Mouse (Mus musculus) forelimb bud, embryonic 11.5 days (tissue): ENCODE results near the gene Wdr89.
A peak's percentile ranks its signal among the peaks of the same experiment; 100 is the strongest.
"Not testable (repeated sequence)": the region's sequence is repeated elsewhere in the genome, so short reads cannot be mapped to it uniquely, and the experiment has no call there.

ENCODE experiments used
- DNase-seq: peaks from one replicate; pipeline ENCODE4 v3.0.0-alpha.2; 2012; ENCODE audit warnings: low read depth, low spot score

Wdr89 gene

GRCm38 (mm10) chr12:75669258-75670106, at the start of gene Wdr89:
Gene Wdr89 (minus strand): TSS chr12:75669537.
- DNase-seq, result peak; percentile 100

GRCm38 (mm10) chr12:75713596-75713995, 44.3 kb upstream of the Wdr89 start:
- DNase-seq, result no peak

GRCm38 (mm10) chr12:75712905-75713304, 43.6 kb upstream of the Wdr89 start:
- not testable (repeated sequence) for DNase-seq

- no peak for DNase-seq
Measured at GRCm38 (mm10) chr12:75710596-75711376, 41.4 kb upstream of the Wdr89 start.

- no peak for DNase-seq
Measured at GRCm38 (mm10) chr12:75709506-75709905, 40.2 kb upstream of the Wdr89 start.

- no peak for DNase-seq
Measured at GRCm38 (mm10) chr12:75706670-75707069, 37.3 kb upstream of the Wdr89 start.

- no peak for DNase-seq
Measured at GRCm38 (mm10) chr12:75702739-75703122, 33.4 kb upstream of the Wdr89 start.

- no peak for DNase-seq
Measured at GRCm38 (mm10) chr12:75702084-75702738, 32.9 kb upstream of the Wdr89 start.

GRCm38 (mm10) chr12:75701173-75702083, 32.1 kb upstream of the Wdr89 start:
- DNase-seq, result no peak

GRCm38 (mm10) chr12:75698692-75699091, 29.4 kb upstream of the Wdr89 start:
- no peak for DNase-seq

GRCm38 (mm10) chr12:75695845-75696244, 26.5 kb upstream of the Wdr89 start:
- not testable (repeated sequence) for DNase-seq

GRCm38 (mm10) chr12:75689003-75689402, 19.7 kb upstream of the Wdr89 start:
- DNase-seq, result no peak

- DNase-seq, result no peak
Measured at GRCm38 (mm10) chr12:75687314-75687713, 18.0 kb upstream of the Wdr89 start.

GRCm38 (mm10) chr12:75684026-75684425, 14.7 kb upstream of the Wdr89 start:
- DNase-seq, result not testable (repeated sequence)

GRCm38 (mm10) chr12:75683598-75683997, 14.3 kb upstream of the Wdr89 start:
- no peak for DNase-seq

GRCm38 (mm10) chr12:75682842-75683241, 13.5 kb upstream of the Wdr89 start:
- no peak for DNase-seq

GRCm38 (mm10) chr12:75681101-75681500, 11.8 kb upstream of the Wdr89 start:
- DNase-seq, result no peak

- no peak for DNase-seq
Measured at GRCm38 (mm10) chr12:75678393-75678792, 9.1 kb upstream of the Wdr89 start.

- DNase-seq, result no peak
Measured at GRCm38 (mm10) chr12:75672630-75673029, 3.3 kb upstream of the Wdr89 start.

- DNase-seq, result no peak
Measured at GRCm38 (mm10) chr12:75671759-75672315, 2.5 kb upstream of the Wdr89 start.

GRCm38 (mm10) chr12:75670611-75671010, 1.3 kb upstream of the Wdr89 start:
- DNase-seq, result no peak
